Mouse (Mus musculus): Measurements from ENCODE around the gene Rnf43.

GRCm38 (mm10) chr11:87613972-87614371 lies 48.5 kb upstream of the Rnf43 start:
- TF ChIP-seq TAL1 (IDR thresholded peaks at IDR 0.05; ENCODE audit: low read length) (no peak), GATA1 (IDR thresholded peaks at IDR 0.05; ENCODE audit: low read length) (no peak)
